Mouse (Mus musculus) c-Kit-positive CD71-negative TER-119-negative erythroid progenitor cells, embryonic 14.5 days (primary cell): ENCODE data around the gene Ltb4r2.
A peak's percentile ranks its signal among the peaks of the same experiment; 100 is the strongest.

Experiments
- DNase-seq: peaks from one replicate; pipeline ENCODE4 v3.0.0-alpha.2; 2013; ENCODE audit warnings: low read depth

Gene Ltb4r2

DNA sequence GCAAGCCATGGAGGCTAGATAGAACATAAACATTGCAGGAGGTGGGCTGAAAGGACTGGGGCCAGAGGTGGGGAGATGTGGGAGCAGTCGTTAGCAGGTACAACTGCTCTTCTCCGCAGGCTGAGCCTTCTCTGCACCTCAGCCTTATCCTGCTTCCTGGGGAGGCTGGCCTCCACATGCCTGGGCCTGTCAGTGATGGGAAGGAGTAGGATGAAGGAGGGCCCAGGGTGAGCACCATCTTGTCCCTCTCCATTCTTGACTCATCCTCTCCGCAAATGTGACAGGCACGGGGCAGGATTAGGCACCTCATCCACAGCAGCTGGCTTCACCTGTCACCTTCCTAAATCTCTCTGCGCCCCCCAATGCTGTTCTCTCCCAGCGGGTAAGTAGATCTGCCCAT, at the start of gene Ltb4r2:
TSS of gene Ltb4r2 (plus strand) at position 266 of the 400 bp plus-strand sequence.
- no peak for DNase-seq

- no peak for DNase-seq
Observed at GRCm38 (mm10) chr14:55711786-55712185, 49.4 kb upstream of the Ltb4r2 start.

- peak; percentile 56 for DNase-seq
Observed at GRCm38 (mm10) chr14:55713007-55713728, 48.1 kb upstream of the Ltb4r2 start.

- no peak for DNase-seq
Observed at GRCm38 (mm10) chr14:55713729-55714122, 47.5 kb upstream of the Ltb4r2 start, which contains the start of gene Tgm1. Gene Tgm1, minus strand, starts transcription at chr14:55713926.

DNA sequence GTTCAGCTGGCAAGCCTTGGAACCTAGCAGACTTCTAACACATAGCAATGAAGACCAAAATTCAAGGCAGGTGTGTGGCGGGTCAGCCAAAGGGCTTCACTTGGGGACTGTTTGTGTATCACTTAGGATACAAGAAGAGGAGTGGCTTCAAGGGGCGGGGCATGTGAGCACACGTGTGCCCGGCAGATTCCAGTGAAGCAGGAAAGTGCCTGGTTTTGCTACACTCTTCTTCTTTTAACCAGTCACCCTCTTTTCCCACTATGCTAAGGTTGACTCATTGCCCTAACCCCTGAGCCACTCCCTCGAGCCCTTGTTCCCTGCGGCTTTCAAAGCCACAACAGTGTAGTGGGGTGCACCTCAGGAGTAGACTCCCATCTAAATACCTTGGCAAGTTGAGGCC, 46.3 kb upstream of the Ltb4r2 start:
- DNase-seq: no peak

DNA sequence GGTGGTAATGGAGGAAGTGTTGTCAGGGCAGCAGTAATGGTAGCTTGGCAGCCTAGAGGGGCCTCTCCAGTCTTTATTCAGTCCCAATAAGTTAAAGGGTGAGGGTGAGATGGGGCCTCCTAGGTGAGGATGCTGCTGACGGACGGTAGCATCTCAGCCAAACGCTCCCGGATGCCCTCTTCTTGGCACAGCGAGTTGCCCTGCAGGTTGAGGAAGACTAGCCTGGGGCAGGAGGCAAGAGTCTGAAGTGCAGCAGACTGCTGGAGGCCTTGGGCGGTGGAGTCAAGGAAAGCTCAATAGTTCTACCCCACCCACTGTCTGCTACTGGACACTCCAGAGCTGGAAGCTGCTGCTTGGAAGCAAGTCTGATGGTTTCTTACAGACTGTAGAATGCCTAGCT, 45.0 kb upstream of the Ltb4r2 start:
- no peak for DNase-seq

DNA sequence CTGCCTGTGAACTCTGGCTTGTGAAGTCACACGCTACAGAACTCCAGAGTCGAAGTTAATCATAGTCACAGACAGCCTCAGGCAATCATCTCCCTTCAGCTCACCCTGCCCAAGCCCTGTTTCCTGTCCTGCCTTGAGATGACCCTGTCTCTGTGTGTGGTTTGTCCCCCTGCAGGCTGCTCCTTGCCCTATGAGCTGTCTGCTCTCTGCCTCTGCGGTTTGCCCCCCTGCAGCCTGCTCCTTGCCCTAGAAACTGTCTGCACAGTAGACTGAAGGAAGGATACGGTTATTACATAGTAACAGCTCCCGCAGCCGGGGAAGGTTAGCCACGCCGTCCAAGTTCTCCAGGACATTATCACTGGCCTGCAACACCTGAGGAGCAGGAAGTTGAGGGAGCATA, 44.3 kb upstream of the Ltb4r2 start:
- DNase-seq: no peak

DNA sequence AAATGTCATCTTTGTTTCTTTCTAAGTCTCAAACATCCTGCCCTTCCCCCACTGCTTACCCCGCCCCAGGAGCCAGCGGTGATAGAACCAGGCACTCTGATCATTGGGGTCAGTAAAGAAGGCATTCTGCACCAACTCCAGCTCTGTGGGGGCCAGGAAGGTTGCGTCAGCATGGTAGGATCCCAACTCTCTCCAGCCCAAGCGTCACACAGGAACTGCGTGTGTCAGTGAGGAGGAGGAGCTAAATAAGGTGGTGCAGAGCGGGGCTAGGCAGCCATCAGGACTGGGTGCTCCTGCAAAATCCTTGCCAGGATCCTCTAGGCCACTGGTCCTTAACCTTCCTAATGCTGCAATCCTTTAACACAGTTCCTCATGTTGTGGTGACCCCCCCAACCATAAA, 41.5 kb upstream of the Ltb4r2 start:
- DNase-seq: no peak

DNA sequence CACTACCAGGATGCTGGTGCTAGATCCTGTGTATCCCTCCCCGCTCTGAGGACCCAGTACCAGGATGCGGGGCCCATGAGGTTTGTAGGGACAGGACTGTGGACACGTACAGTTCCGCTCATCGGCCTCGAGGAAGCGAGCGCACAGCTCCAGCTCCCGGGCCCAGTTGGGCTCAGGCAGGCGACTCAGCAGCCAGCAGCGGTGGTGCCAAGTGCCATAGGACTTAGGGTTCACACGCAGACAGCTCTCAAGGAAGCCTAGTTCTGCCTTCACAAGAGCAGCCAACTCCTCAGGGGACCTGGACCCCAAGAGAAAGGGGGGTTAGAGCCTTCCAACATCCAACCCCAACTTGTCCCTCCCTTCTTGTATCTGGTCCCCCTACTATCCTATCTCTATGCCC, 40.6 kb upstream of the Ltb4r2 start:
- no peak for DNase-seq

- DNase-seq: no peak
Observed at GRCm38 (mm10) chr14:55721076-55721475, 40.2 kb upstream of the Ltb4r2 start.

- peak; percentile 87 for DNase-seq
Observed at GRCm38 (mm10) chr14:55721700-55722437, 39.4 kb upstream of the Ltb4r2 start, which contains the start of gene Rabggta. Gene Rabggta, minus strand, starts transcription at chr14:55722263.

- no peak for DNase-seq
Observed at GRCm38 (mm10) chr14:55722438-55722945, 38.7 kb upstream of the Ltb4r2 start.

DNA sequence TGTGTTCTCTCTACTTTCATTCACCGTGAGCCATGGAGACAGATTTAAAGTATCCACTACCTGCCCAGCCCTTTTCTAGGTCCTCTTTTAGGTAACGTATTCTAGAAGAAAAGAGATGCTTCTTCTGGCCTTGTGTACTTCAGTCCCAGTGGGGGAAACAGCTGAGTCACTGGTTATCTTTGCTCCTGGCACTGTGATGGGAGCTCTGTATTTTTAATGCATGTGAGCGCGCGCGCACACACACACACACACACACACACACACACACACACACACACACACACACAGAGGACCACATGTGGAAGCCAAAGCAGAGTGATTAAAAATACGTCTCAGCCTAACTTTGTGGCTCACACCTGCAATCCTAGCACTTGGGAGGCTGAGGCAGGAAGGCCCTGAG, 37.8 kb upstream of the Ltb4r2 start:
- no peak for DNase-seq

DNA sequence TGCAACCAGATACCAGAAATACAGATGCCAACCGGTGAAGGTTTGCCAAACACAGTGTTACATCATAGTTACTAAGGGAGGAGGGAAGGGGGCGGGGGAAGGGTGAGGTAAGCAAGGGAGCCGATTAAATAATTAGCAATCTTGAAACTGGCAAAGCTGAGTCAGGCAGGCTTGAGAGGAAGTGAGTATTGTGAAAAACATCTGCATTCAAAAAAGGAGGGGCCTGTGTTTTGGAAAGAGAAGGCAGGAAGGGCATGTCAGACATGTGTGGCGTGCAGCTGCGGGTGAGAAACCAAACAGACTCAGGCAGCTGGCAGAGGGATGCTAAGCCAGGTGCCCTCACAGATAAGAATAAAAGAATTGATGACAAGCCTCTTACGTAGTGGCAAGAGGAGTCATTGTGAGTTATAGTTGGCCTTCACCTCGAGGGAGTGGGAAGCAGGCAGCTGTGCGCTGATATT, 36.8 kb upstream of the Ltb4r2 start:
- DNase-seq: peak; percentile 72

DNA sequence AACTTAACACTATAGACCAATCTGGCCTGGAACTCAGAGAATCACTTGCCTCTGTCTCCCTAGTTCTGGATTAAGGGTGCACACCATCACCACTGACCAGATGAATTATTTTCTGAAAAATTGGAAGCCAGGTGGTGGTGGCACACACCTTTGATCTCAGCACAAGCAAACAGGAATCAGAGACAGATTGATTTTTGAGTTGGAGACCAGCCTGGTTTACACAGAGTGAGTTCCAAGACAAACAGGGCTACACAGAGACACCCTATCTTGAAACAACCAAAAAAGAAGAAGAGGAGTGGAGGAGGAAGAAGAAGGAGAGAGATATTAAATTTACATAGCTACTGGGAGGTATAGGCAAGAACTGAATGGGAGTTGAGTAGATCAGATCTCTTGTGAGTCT, 35.0 kb upstream of the Ltb4r2 start:
- DNase-seq: no peak

DNA sequence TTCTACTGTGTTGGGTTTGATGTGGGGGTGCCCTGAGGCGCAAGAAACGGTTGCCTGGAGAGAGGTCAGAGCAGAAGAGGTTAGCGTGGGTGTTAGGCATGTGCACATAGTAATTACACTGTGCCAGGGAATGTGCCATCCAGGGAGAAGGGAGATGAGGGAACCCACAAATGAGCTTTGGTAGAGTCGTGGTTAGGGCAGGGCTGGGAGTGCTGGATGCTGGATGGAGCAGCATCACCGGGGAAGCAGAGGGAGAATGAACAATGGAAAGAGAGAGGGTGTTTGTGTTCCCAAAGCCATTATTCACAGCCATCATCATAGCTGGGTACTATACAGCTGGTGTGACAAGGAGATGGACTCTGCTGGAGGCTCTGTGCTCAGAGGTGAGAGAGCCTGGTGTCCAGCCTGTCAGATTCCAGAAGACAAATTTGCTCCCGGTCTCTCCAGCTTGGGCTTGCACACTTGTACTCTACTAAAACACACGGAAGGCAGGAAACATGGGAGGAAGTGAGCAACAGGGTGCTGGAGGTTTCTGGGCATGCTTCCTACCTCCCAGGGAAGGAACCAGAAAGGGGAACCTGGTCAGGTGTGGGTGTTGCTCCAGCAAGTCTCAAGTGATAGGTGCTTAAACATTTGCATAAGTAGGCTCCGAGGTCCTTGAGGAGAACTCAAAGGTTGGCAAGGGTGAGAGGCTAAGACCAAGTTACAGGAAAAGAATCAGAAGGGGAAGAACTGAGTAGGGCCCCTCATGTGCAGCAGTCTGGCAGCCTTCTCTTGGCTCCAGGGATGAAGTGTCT, 33.1 kb upstream of the Ltb4r2 start:
- DNase-seq: no peak

DNA sequence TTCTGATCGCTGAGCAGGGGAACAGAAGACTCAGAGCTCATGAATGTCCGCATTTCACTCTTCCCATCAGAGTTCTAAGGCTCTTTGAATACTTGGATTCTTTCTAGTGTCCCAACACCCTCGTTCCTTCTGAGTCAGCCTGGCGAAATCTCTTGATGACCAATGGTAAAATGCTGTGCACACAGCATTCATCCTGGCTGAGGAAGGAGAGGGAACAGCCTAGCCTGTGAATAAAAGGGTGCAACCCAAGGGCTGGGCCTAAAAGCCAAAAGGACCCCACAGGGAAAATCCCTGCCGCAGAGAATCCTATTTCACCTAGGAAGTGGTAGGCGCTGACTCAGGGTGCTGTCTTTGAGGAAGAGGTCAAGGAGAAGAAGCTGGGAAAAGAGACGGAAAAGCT, 31.1 kb upstream of the Ltb4r2 start:
- DNase-seq: no peak

DNA sequence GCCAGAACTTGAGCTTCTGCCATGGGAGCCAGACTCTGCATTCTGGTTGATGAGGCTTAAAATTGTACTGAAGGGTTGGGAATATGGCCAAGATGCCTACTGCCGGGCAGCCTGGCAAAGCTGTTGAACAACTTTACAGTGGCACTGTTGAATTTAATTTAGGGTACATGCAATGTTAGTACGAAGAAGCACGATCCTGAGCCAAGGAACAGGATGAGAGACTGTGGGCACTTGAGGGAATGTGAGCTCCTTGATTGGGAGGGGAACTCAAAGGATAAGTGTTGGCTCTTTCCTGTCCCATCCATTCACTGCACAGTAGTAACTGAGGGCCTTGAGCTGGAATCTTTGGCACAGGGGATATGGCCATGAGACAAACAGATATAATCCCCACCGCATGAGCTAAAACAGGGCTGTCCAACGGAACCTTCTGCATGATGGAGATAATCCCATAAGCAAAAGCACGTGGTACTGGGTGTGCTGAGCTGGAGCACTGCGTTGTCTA, 30.6 kb upstream of the Ltb4r2 start:
- DNase-seq: no peak

DNA sequence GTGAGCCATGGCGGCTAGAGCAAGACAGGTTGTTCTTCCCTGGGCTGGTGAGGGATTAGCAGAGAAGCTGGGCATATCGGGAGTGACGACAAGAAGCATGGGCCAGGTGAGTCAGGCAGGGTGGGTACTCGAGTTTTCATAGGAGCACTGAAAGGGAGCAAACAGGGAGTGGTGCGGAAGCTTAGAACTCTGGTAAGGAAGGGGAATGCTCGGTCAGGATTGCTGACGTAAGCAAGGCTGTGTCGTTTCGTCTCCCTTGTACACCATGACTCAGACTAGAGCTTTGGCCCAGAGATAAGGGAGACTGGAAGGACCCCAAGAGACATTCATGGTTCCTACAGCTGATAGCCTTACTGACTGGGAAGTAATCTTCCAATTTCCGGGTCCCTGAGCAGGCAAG, 27.3 kb upstream of the Ltb4r2 start:
- no peak for DNase-seq

- DNase-seq: no peak
Observed at GRCm38 (mm10) chr14:55734869-55735268, 26.4 kb upstream of the Ltb4r2 start.

- DNase-seq: no peak
Observed at GRCm38 (mm10) chr14:55735334-55735733, 25.9 kb upstream of the Ltb4r2 start.

DNA sequence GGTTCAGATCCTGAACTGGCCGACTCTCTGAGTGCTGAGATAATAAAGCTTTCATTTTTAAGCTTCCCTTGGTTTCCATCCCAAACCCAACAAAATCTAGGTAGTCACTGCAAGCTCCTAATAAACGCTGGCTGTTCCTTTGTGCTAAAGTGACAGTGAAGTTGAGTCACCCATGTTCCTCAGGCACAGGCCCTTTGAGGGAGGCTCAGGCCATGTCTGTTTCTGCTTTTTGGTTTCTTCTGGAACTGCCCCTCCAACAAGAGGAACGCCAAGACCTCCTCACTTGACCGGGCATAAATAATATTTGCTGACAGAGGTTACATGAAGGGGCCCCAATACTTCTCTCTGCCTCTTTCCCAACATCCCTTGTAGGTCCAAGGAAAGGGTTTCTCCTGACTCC, 25.5 kb upstream of the Ltb4r2 start:
- no peak for DNase-seq
